Comparison of ENCODE assay signal across 13 mouse cellular contexts in genomic region chr11:98598851-98599290, GRCm38 (mm10). TPM values are rescaled to one million over a fixed set of nuclear protein-coding genes. Genes with fewer than 3 reads are reported as not detected.
DNase-seq lines count a peak whose midpoint lies in the region; ATAC-seq lines count a peak whose summit lies in the region.
"Had no signal": no experiment of that assay in that cellular context is flagged by ENCODE, and none has a peak within 500 bp of the region (broad histone marks: within the 10 kb centered on the region; RNA-seq: fewer than 3 reads in every experiment).

No protein-coding gene starts in this region.

- ATAC-seq in heart, embryonic 14.5 days (ENCODE audit: insufficient number of reproducible peaks, insufficient read depth, low FRiP score, low read depth): no peak
- no peak for ATAC-seq in midbrain, embryonic 13.5 days
- peak; percentile 6; the same call in 1 of the 2 replicates for ATAC-seq in megakaryocyte-erythroid progenitor cell, adult 5-6 weeks (replicated peaks; ENCODE audit: low FRiP score, low TSS enrichment, poor library complexity, severe bottlenecking)
- ATAC-seq: inflammation-experienced regulatory T-cells, adult 6 months had no signal

- intact Hi-C loops in heart, postnatal 36 days (cut with DNase I): no loop called here

- H3K27me3 ChIP-seq in heart, embryonic 14.5 days (ENCODE audit: control insufficient read depth, insufficient read depth, low read length): peaks cover 2% of the 10 kb centered on the region; the same call in 1 of the 2 replicates
- peaks cover 27% of the 10 kb centered on the region for H3K27me3 ChIP-seq in midbrain, embryonic 13.5 days
- H3K27me3 ChIP-seq in midbrain, embryonic 10.5 days (ENCODE audit: low read depth, poor library complexity, severe bottlenecking): peaks cover 45% of the 10 kb centered on the region

- no peaks in the 10 kb centered on the region for H3K36me3 ChIP-seq in heart, embryonic 14.5 days (ENCODE audit: control insufficient read depth, insufficient read depth, low read length)
- H3K36me3 ChIP-seq in midbrain, embryonic 13.5 days: no peaks in the 10 kb centered on the region
- no peaks in the 10 kb centered on the region for H3K36me3 ChIP-seq in midbrain, embryonic 10.5 days
- H3K36me3 ChIP-seq: liver, embryonic 15.5 days had no signal

- 59% methylated on average over 18 of the region's 18 CpGs for WGBS in heart, embryonic 14.5 days
- WGBS in midbrain, embryonic 13.5 days: 65% methylated on average over 18 of the region's 18 CpGs
- 66% methylated on average over 18 of the region's 18 CpGs for WGBS in midbrain, embryonic 10.5 days

- H3K9me3 ChIP-seq in heart, embryonic 14.5 days (ENCODE audit: control insufficient read depth, low read length): no peaks in the 10 kb centered on the region
- no peaks in the 10 kb centered on the region for H3K9me3 ChIP-seq in midbrain, embryonic 13.5 days
- H3K9me3 ChIP-seq in midbrain, embryonic 10.5 days (replicated peaks): no peaks in the 10 kb centered on the region
- H3K9me3 ChIP-seq: liver, embryonic 15.5 days had no signal

- H3K4me2 ChIP-seq in heart, embryonic 14.5 days (ENCODE audit: low read length): peak overlapping the region; percentile 27; the same call in 1 of the 2 replicates
- H3K4me2 ChIP-seq in midbrain, embryonic 13.5 days (replicated peaks): no peak overlapping the region
- H3K4me2 ChIP-seq: liver, embryonic 15.5 days had no signal

- peaks cover 13 to 28% of the 10 kb centered on the region in 2 experiments for H3K4me1 ChIP-seq in heart, embryonic 14.5 days (ENCODE audit: control insufficient read depth in 2 of 2, insufficient read depth in 2 of 2, low read length in 2 of 2)
- 0 out of 2 replicates have a peak, but pooled peaks cover 8% of the 10 kb centered on the region for H3K4me1 ChIP-seq in midbrain, embryonic 13.5 days (replicated peaks)
- peaks cover 21% of the 10 kb centered on the region for H3K4me1 ChIP-seq in midbrain, embryonic 10.5 days

- H3K9ac ChIP-seq in heart, embryonic 14.5 days (ENCODE audit: low read length): no peak overlapping the region
- H3K9ac ChIP-seq in midbrain, embryonic 13.5 days (replicated peaks): 0 out of 2 replicates have a peak overlapping the region, but pooled peaks have one; percentile 14
- H3K9ac ChIP-seq: liver, embryonic 15.5 days had no signal

- H3K4me3 ChIP-seq in heart, embryonic 14.5 days (ENCODE audit: control insufficient read depth in 1 of 2, insufficient read depth in 1 of 2, low read depth in 1 of 2, low read length in 2 of 2): no peak overlapping the region
- H3K4me3 ChIP-seq in midbrain, embryonic 13.5 days (replicated peaks): no peak overlapping the region
- no peak overlapping the region for H3K4me3 ChIP-seq in midbrain, embryonic 10.5 days
- H3K4me3 ChIP-seq: liver, embryonic 15.5 days had no signal

- DNase-seq in heart, postnatal 36 days: no peak
- DNase-seq in midbrain, embryonic 10.5 days (ENCODE audit: low spot score): no peak
- DNase-seq in cerebellum, postnatal 10 days: peak; percentile 89
- no peak for DNase-seq in Muller cell, postnatal 12 days (ENCODE audit: inconsistent ontology term)
- DNase-seq in thymus, postnatal 25 days: no peak
- DNase-seq: thymus, postnatal 36 days had no signal

- no peak overlapping the region for H3K27ac ChIP-seq in heart, embryonic 14.5 days (replicated peaks in 1 of 2; ENCODE audit: control insufficient read depth in 1 of 2, insufficient read depth in 1 of 2, low read depth in 2 of 2, low read length in 2 of 2)
- H3K27ac ChIP-seq in midbrain, embryonic 13.5 days: no peak overlapping the region
- no peak overlapping the region for H3K27ac ChIP-seq in midbrain, embryonic 10.5 days (replicated peaks)
- H3K27ac ChIP-seq: liver, embryonic 15.5 days had no signal

RNA-seq across cellular contexts. Expression of gene Lrrc3c, which starts 0.8 kb away (rescaled TPM):
- polyA plus RNA-seq in heart, embryonic 14.5 days (2014; fragmentation: Nextera tagmentation; extraction: Ambion mirVana): not detected in 2 replicates
- not detected for total RNA-seq in heart, postnatal 36 days (2021)
- polyA plus RNA-seq in midbrain, embryonic 13.5 days (2015; fragmentation: Nextera tagmentation; extraction: Ambion mirVana): not detected in 2 replicates
- not detected in 2 replicates for polyA plus RNA-seq in midbrain, embryonic 10.5 days (2016; fragmentation: Nextera tagmentation; extraction: Ambion mirVana)
- not detected in 2 replicates for total RNA-seq in megakaryocyte-erythroid progenitor cell, adult 5-6 weeks (2014; fragmentation: Nextera tagmentation)
- total RNA-seq in megakaryocyte-erythroid progenitor cell, adult 5-6 weeks (2017): not detected in 2 replicates
- total RNA-seq: CH12.LX; left cerebral cortex, adult 18-20 months had no signal
- polyA plus RNA-seq: inflammation-experienced regulatory T-cells, adult 6 months; liver, embryonic 15.5 days had no signal

RNA-seq across cellular contexts. Expression of gene Ormdl3, which starts 11.7 kb away (rescaled TPM):
- 9.4 and 11.3 TPM in 2 replicates for polyA plus RNA-seq in heart, embryonic 14.5 days (2014; fragmentation: Nextera tagmentation; extraction: Ambion mirVana)
- total RNA-seq in heart, postnatal 36 days (2021): 10 to 100 TPM; 39.3 to 40.4 TPM
- polyA plus RNA-seq in midbrain, embryonic 13.5 days (2015; fragmentation: Nextera tagmentation; extraction: Ambion mirVana): 87.0 and 97.3 TPM in 2 replicates
- 65.8 and 81.0 TPM in 2 replicates for polyA plus RNA-seq in midbrain, embryonic 10.5 days (2016; fragmentation: Nextera tagmentation; extraction: Ambion mirVana)
- total RNA-seq in megakaryocyte-erythroid progenitor cell, adult 5-6 weeks (2014; fragmentation: Nextera tagmentation): 28.3 and 38.6 TPM in 2 replicates
- 20.7 and 21.7 TPM in 2 replicates for total RNA-seq in megakaryocyte-erythroid progenitor cell, adult 5-6 weeks (2017)

RNA-seq across cellular contexts. Expression of gene Gm12355, which starts 26.6 kb away (rescaled TPM):
- 0.68 TPM in 1 of 2 replicates, not detected in the other for polyA plus RNA-seq in heart, embryonic 14.5 days (2014; fragmentation: Nextera tagmentation; extraction: Ambion mirVana)
- total RNA-seq in heart, postnatal 36 days (2021): 1 to 10 TPM; 5.4 to 6.4 TPM
- polyA plus RNA-seq in midbrain, embryonic 13.5 days (2015; fragmentation: Nextera tagmentation; extraction: Ambion mirVana): 0.90 and 1.5 TPM in 2 replicates
- polyA plus RNA-seq in midbrain, embryonic 10.5 days (2016; fragmentation: Nextera tagmentation; extraction: Ambion mirVana): 1.4 and 2.1 TPM in 2 replicates
- total RNA-seq in megakaryocyte-erythroid progenitor cell, adult 5-6 weeks (2014; fragmentation: Nextera tagmentation): 1.1 TPM in 1 of 2 replicates, not detected in the other
- total RNA-seq in megakaryocyte-erythroid progenitor cell, adult 5-6 weeks (2017): 1.4 and 3.9 TPM in 2 replicates

RNA-seq across cellular contexts. Expression of gene Gsdma3, which starts 27.3 kb away (rescaled TPM):
- polyA plus RNA-seq in heart, embryonic 14.5 days (2014; fragmentation: Nextera tagmentation; extraction: Ambion mirVana): not detected in 2 replicates
- total RNA-seq in heart, postnatal 36 days (2021): 1 to 10 TPM; 3.0 to 3.3 TPM
- not detected in 2 replicates for polyA plus RNA-seq in midbrain, embryonic 13.5 days (2015; fragmentation: Nextera tagmentation; extraction: Ambion mirVana)
- polyA plus RNA-seq in midbrain, embryonic 10.5 days (2016; fragmentation: Nextera tagmentation; extraction: Ambion mirVana): not detected in 2 replicates
- not detected in 2 replicates for total RNA-seq in megakaryocyte-erythroid progenitor cell, adult 5-6 weeks (2014; fragmentation: Nextera tagmentation)
- not detected in 2 replicates for total RNA-seq in megakaryocyte-erythroid progenitor cell, adult 5-6 weeks (2017)
- total RNA-seq: CH12.LX; left cerebral cortex, adult 18-20 months had no signal
- polyA plus RNA-seq: inflammation-experienced regulatory T-cells, adult 6 months; liver, embryonic 15.5 days had no signal

RNA-seq across cellular contexts. Expression of gene Gsdma2, which starts 47.7 kb away (rescaled TPM):
- polyA plus RNA-seq in heart, embryonic 14.5 days (2014; fragmentation: Nextera tagmentation; extraction: Ambion mirVana): not detected in 2 replicates
- total RNA-seq in heart, postnatal 36 days (2021): not detected
- polyA plus RNA-seq in midbrain, embryonic 13.5 days (2015; fragmentation: Nextera tagmentation; extraction: Ambion mirVana): not detected in 2 replicates
- not detected in 2 replicates for polyA plus RNA-seq in midbrain, embryonic 10.5 days (2016; fragmentation: Nextera tagmentation; extraction: Ambion mirVana)
- total RNA-seq in megakaryocyte-erythroid progenitor cell, adult 5-6 weeks (2014; fragmentation: Nextera tagmentation): not detected in 2 replicates
- total RNA-seq in megakaryocyte-erythroid progenitor cell, adult 5-6 weeks (2017): not detected in 2 replicates
- total RNA-seq: CH12.LX; left cerebral cortex, adult 18-20 months had no signal
- polyA plus RNA-seq: inflammation-experienced regulatory T-cells, adult 6 months; liver, embryonic 15.5 days had no signal

Comparison
In these comparisons a context has a peak if more than half of its experiments do, and no peak if none do; other contexts are left out.
1. DNase-seq: peak in cerebellum, postnatal 10 days (2 of 2); none in heart, postnatal 36 days (0 of 2), midbrain, embryonic 10.5 days (single experiment), Muller cell, postnatal 12 days (single experiment) and thymus, postnatal 25 days (single experiment).